12 mouse cellular contexts compared by ENCODE assay signal in genomic region chr10:68113645-68114044, GRCm38 (mm10).
DNase-seq lines count a peak whose midpoint lies in the region; ATAC-seq and TF ChIP-seq lines count a peak whose summit lies in the region.
"Had no signal": no experiment of that assay in that cellular context is flagged by ENCODE, and none has a peak within 500 bp of the region (broad histone marks: within the 10 kb centered on the region; RNA-seq: fewer than 3 reads in every experiment).

No protein-coding gene starts in this region.

- no peak overlapping the region for H3K4me3 ChIP-seq in midbrain, embryonic 13.5 days (replicated peaks)
- H3K4me3 ChIP-seq in midbrain, embryonic 16.5 days (ENCODE audit: low read depth, low read length), result no peak overlapping the region
- no peak overlapping the region for H3K4me3 ChIP-seq in forebrain, postnatal 0 days (ENCODE audit: low read depth, low read length)
- no peak overlapping the region for H3K4me3 ChIP-seq in midbrain, embryonic 15.5 days
- no peak overlapping the region for H3K4me3 ChIP-seq in liver, embryonic 11.5 days (ENCODE audit: low read depth, low read length)

- H3K4me2 ChIP-seq in midbrain, embryonic 13.5 days (replicated peaks), result no peak overlapping the region
- no peak overlapping the region; the same call in 1 of the 2 replicates for H3K4me2 ChIP-seq in midbrain, embryonic 16.5 days (ENCODE audit: low read length)
- H3K4me2 ChIP-seq in forebrain, postnatal 0 days (ENCODE audit: low read depth), result peak overlapping the region; percentile 2; the same call in 1 of the 2 replicates
- H3K4me2 ChIP-seq in midbrain, embryonic 15.5 days, result no peak overlapping the region
- H3K4me2 ChIP-seq in liver, embryonic 11.5 days, result no peak overlapping the region

- H3K27me3 ChIP-seq in midbrain, embryonic 13.5 days, result no peaks in the 10 kb centered on the region
- no peaks in the 10 kb centered on the region for H3K27me3 ChIP-seq in midbrain, embryonic 16.5 days (ENCODE audit: control insufficient read depth, insufficient read depth, low read depth, low read length)
- H3K27me3 ChIP-seq in forebrain, postnatal 0 days (ENCODE audit: insufficient read depth, low read length), result no peaks in the 10 kb centered on the region
- no peaks in the 10 kb centered on the region for H3K27me3 ChIP-seq in midbrain, embryonic 15.5 days (replicated peaks)
- no peaks in the 10 kb centered on the region for H3K27me3 ChIP-seq in liver, embryonic 11.5 days (replicated peaks; ENCODE audit: control insufficient read depth, insufficient read depth, low read length)

- peaks cover 8% of the 10 kb centered on the region; the same call in 1 of the 2 replicates for H3K4me1 ChIP-seq in midbrain, embryonic 13.5 days (replicated peaks)
- H3K4me1 ChIP-seq in midbrain, embryonic 16.5 days (ENCODE audit: control insufficient read depth, insufficient read depth, low read length), result peaks cover 6% of the 10 kb centered on the region; the same call in 1 of the 2 replicates
- H3K4me1 ChIP-seq in forebrain, postnatal 0 days (ENCODE audit: insufficient read depth), result peaks cover 3% of the 10 kb centered on the region; the same call in 1 of the 2 replicates
- no peaks in the 10 kb centered on the region; the same call in 1 of the 2 replicates for H3K4me1 ChIP-seq in midbrain, embryonic 15.5 days
- H3K4me1 ChIP-seq in liver, embryonic 11.5 days (replicated peaks; ENCODE audit: control insufficient read depth, insufficient read depth, low read length), result no peaks in the 10 kb centered on the region

- no peak overlapping the region for H3K9ac ChIP-seq in midbrain, embryonic 13.5 days (replicated peaks)
- H3K9ac ChIP-seq in midbrain, embryonic 16.5 days (ENCODE audit: low read depth, low read length), result no peak overlapping the region
- H3K9ac ChIP-seq in forebrain, postnatal 0 days, result no peak overlapping the region
- no peak overlapping the region for H3K9ac ChIP-seq in midbrain, embryonic 15.5 days
- H3K9ac ChIP-seq in liver, embryonic 11.5 days (ENCODE audit: low read depth, low read length), result no peak overlapping the region

- 93% methylated on average over 5 of the region's 5 CpGs for WGBS in midbrain, embryonic 13.5 days
- WGBS in midbrain, embryonic 16.5 days, result 85% methylated on average over 5 of the region's 5 CpGs
- WGBS in forebrain, postnatal 0 days, result 73% methylated on average over 5 of the region's 5 CpGs
- 89% methylated on average over 5 of the region's 5 CpGs for whole genome bisulfite sequencing in midbrain, embryonic 15.5 days
- WGBS in liver, embryonic 11.5 days, result 87% methylated on average over 5 of the region's 5 CpGs

- no peak for DNase-seq in frontal cortex, postnatal 10 days (ENCODE audit: low spot score in 2 of 2)
- no peak for DNase-seq in forebrain, postnatal 0 days
- no peak for DNase-seq in liver, embryonic 11.5 days (ENCODE audit: low spot score)
- DNase-seq: adrenal gland, postnatal 25 days; gastrocnemius, postnatal 25 days; kidney, adult 18-20 months; liver had no signal

- no peaks in the 10 kb centered on the region for H3K9me3 ChIP-seq in midbrain, embryonic 13.5 days
- no peaks in the 10 kb centered on the region for H3K9me3 ChIP-seq in midbrain, embryonic 16.5 days (replicated peaks; ENCODE audit: control insufficient read depth, low read length, poor library complexity, severe bottlenecking)
- H3K9me3 ChIP-seq in forebrain, postnatal 0 days (ENCODE audit: low read length), result no peaks in the 10 kb centered on the region
- H3K9me3 ChIP-seq in midbrain, embryonic 15.5 days, result no peaks in the 10 kb centered on the region
- no peaks in the 10 kb centered on the region for H3K9me3 ChIP-seq in liver, embryonic 11.5 days (ENCODE audit: control insufficient read depth, low read length)

- peak overlapping the region; percentile 35; the same call in 1 of the 2 replicates for H3K27ac ChIP-seq in midbrain, embryonic 13.5 days
- no peak overlapping the region for H3K27ac ChIP-seq in midbrain, embryonic 16.5 days (ENCODE audit: low read length)
- no peak overlapping the region for H3K27ac ChIP-seq in forebrain, postnatal 0 days (ENCODE audit: low read depth, low read length)
- H3K27ac ChIP-seq in midbrain, embryonic 15.5 days, result peak overlapping the region; percentile 49; the same call in 1 of the 2 replicates
- H3K27ac ChIP-seq in liver, embryonic 11.5 days (ENCODE audit: low read depth, low read length), result no peak overlapping the region

- 0 out of 2 replicates have a peak, but pooled peaks have one; percentile 8 for ATAC-seq in frontal cortex, adult (ENCODE audit: low TSS enrichment)
- ATAC-seq in midbrain, embryonic 13.5 days, result no peak
- no peak for ATAC-seq in midbrain, embryonic 16.5 days
- no peak for ATAC-seq in forebrain, postnatal 0 days
- ATAC-seq in midbrain, embryonic 15.5 days (replicated peaks), result no peak
- ATAC-seq in erythroid progenitor cell, adult 5-6 weeks (replicated peaks; ENCODE audit: low FRiP score, poor library complexity, severe bottlenecking), result no peak
- no peak for ATAC-seq in liver, embryonic 11.5 days (replicated peaks; ENCODE audit: low FRiP score)

- H3K36me3 ChIP-seq in midbrain, embryonic 13.5 days, result no peaks in the 10 kb centered on the region; the same call in 1 of the 2 replicates
- H3K36me3 ChIP-seq in midbrain, embryonic 16.5 days (ENCODE audit: control insufficient read depth, insufficient read depth, low read length), result no peaks in the 10 kb centered on the region
- H3K36me3 ChIP-seq in forebrain, postnatal 0 days (ENCODE audit: insufficient read depth), result peaks cover 3% of the 10 kb centered on the region; the same call in 1 of the 2 replicates
- no peaks in the 10 kb centered on the region for H3K36me3 ChIP-seq in midbrain, embryonic 15.5 days (replicated peaks)
- peaks cover 4% of the 10 kb centered on the region; the same call in 1 of the 2 replicates for H3K36me3 ChIP-seq in liver, embryonic 11.5 days (ENCODE audit: control insufficient read depth, insufficient read depth, low read length)

- no peak for TF ChIP-seq CTCF in forebrain, postnatal 0 days (IDR thresholded peaks at IDR 0.05; ENCODE audit: low read depth)

Comparison
In these comparisons a context has a peak if more than half of its experiments do, and no peak if none do; other contexts are left out.
1. H3K27ac ChIP-seq: peak in midbrain, embryonic 13.5 days (single experiment) and midbrain, embryonic 15.5 days (single experiment); none in midbrain, embryonic 16.5 days (single experiment), forebrain, postnatal 0 days (single experiment) and liver, embryonic 11.5 days (single experiment).